Mouse (Mus musculus) urinary bladder, adult 18-20 months (tissue): ENCODE results near the gene Slc9a9.
A peak's percentile ranks its signal among the peaks of the same experiment; 100 is the strongest.

Experiments
- DNase-seq, 2 experiments: peaks; one replicate each; pipeline ENCODE4 v3.0.0; 2022; ENCODE audit warnings: low spot score in 2 of 2, mixed read lengths in 2 of 2

Gene Slc9a9

GRCm38 (mm10) chr9:94732136-94732535, 62.4 kb downstream of the Slc9a9 start:
- DNase-seq = no peak

- no peak for DNase-seq
Measured at GRCm38 (mm10) chr9:94732599-94733287, 63.0 kb downstream of the Slc9a9 start.

- DNase-seq = no peak
Measured at GRCm38 (mm10) chr9:94734320-94734719, 64.6 kb downstream of the Slc9a9 start.

GRCm38 (mm10) chr9:94737226-94737625, 67.5 kb downstream of the Slc9a9 start:
- DNase-seq = no peak

GRCm38 (mm10) chr9:94738555-94739427, 69.1 kb downstream of the Slc9a9 start:
- DNase-seq = peak in 1 of 2 experiments; percentile 10

- DNase-seq = no peak
Measured at GRCm38 (mm10) chr9:94740841-94741240, 71.1 kb downstream of the Slc9a9 start.

- DNase-seq = no peak
Measured at GRCm38 (mm10) chr9:94743291-94743690, 73.6 kb downstream of the Slc9a9 start.

- no peak for DNase-seq
Measured at GRCm38 (mm10) chr9:94748503-94748902, 78.8 kb downstream of the Slc9a9 start.

- no peak for DNase-seq
Measured at GRCm38 (mm10) chr9:94750187-94750586, 80.5 kb downstream of the Slc9a9 start.

- no peak for DNase-seq
Measured at GRCm38 (mm10) chr9:94750935-94751637, 81.4 kb downstream of the Slc9a9 start.

- no peak for DNase-seq
Measured at GRCm38 (mm10) chr9:94751638-94752021, 81.9 kb downstream of the Slc9a9 start.

GRCm38 (mm10) chr9:94752121-94752520, 82.4 kb downstream of the Slc9a9 start:
- no peak for DNase-seq

- no peak for DNase-seq
Measured at GRCm38 (mm10) chr9:94759904-94760303, 90.2 kb downstream of the Slc9a9 start.

GRCm38 (mm10) chr9:94768114-94768513, 98.4 kb downstream of the Slc9a9 start:
- DNase-seq = no peak

- no peak for DNase-seq
Measured at GRCm38 (mm10) chr9:94768524-94768923, 98.8 kb downstream of the Slc9a9 start.

- no peak for DNase-seq
Measured at GRCm38 (mm10) chr9:94773357-94773756, 103.6 kb downstream of the Slc9a9 start.

- no peak for DNase-seq
Measured at GRCm38 (mm10) chr9:94788261-94788660, 118.6 kb downstream of the Slc9a9 start.

GRCm38 (mm10) chr9:94790966-94791365, 121.3 kb downstream of the Slc9a9 start:
- DNase-seq = no peak

GRCm38 (mm10) chr9:94803073-94803472, 133.4 kb downstream of the Slc9a9 start:
- no peak for DNase-seq

GRCm38 (mm10) chr9:94805506-94805905, 135.8 kb downstream of the Slc9a9 start:
- DNase-seq = no peak

GRCm38 (mm10) chr9:94815518-94815917, 145.8 kb downstream of the Slc9a9 start:
- no peak for DNase-seq

GRCm38 (mm10) chr9:94821268-94821667, 151.6 kb downstream of the Slc9a9 start:
- no peak for DNase-seq
